Mouse (Mus musculus) lung, embryonic 16.5 days (tissue): ENCODE results near the gene Fam118a. TPM values are rescaled to one million over a fixed set of nuclear protein-coding genes. Genes with fewer than 3 reads are reported as not detected.

Experiments
- ATAC-seq: fragments of 200-750 bp; cut with Nextera tagmentation; 2 replicates; pipeline ENCODE4 v1.8.0; 2017; ENCODE audit warnings: low read depth, mild to moderate bottlenecking, moderate library complexity
- H3K27ac ChIP-seq: fragments of 300-500 bp; sonication (generic); 2 replicates; pipeline ENCODE4 v1.5.1; 2014; ENCODE audit warnings: mild to moderate bottlenecking, control low read depth, low read length
- H3K27me3 ChIP-seq: fragments of 300-500 bp; sonication (generic); 2 replicates; pipeline ENCODE4 v1.6.1; 2014; ENCODE audit warnings: low read depth, low read length, mixed read lengths; ENCODE audit not compliant: control insufficient read depth, insufficient read depth
- H3K36me3 ChIP-seq: fragments of 300-500 bp; sonication (generic); 2 replicates; pipeline ENCODE4 v1.6.1; 2014; ENCODE audit warnings: low read length; ENCODE audit not compliant: control insufficient read depth, insufficient read depth
- H3K4me1 ChIP-seq: fragments of 300-500 bp; sonication (generic); replicated peaks from 2 replicates; pipeline ENCODE4 v1.6.1; 2014; ENCODE audit warnings: low read length, mixed read lengths; ENCODE audit not compliant: control insufficient read depth, insufficient read depth
- H3K4me2 ChIP-seq: fragments of 300-500 bp; sonication (generic); 2 replicates; pipeline ENCODE4 v1.6.1; 2014; ENCODE audit warnings: low read depth, low read length, control low read depth
- H3K4me3 ChIP-seq: fragments of 300-500 bp; sonication (generic); 2 replicates; pipeline ENCODE4 v1.5.1; 2014; ENCODE audit warnings: mild to moderate bottlenecking, low read length, control low read depth
- H3K9ac ChIP-seq: fragments of 300-500 bp; sonication (generic); 2 replicates; pipeline ENCODE4 v1.6.1; 2014; ENCODE audit warnings: low read length, control low read depth
- H3K9me3 ChIP-seq: fragments of 300-500 bp; sonication (generic); 2 replicates; pipeline ENCODE4 v1.6.1; 2016; ENCODE audit warnings: low read length; ENCODE audit not compliant: control insufficient read depth
- WGBS: fragments of 180-500 bp; shearing (Covaris S2); extraction: QIAGEN DNeasy Blood & Tissue Kit; methylation state at CpG from one replicate; pipeline ENCODE4 v1.1.7; 2014; 5-methylcytosine and 5-hydroxymethylcytosine counted together
- polyA plus RNA-seq: library from polyadenylated mRNA; unstranded; fragments of >200 nt; fragmentation: Nextera tagmentation; extraction: Ambion mirVana; gene quantifications from 2 replicates; pipeline ENCODE4 v1.2.1, GENCODE M21; 2015

The Fam118a gene
- polyA plus RNA-seq, 1 experiment from 2014 or later = 31.9 TPM

GRCm38 (mm10) chr15:85047865-85048264 lies 19.1 kb downstream of the Fam118a start:
- Histone ChIP-seq H3K9ac (no peak overlapping the region), H3K4me2 (no peak overlapping the region), H3K4me3 (no peak overlapping the region), H3K36me3 (peaks cover 34% of the 10 kb centered on the region), H3K27ac (no peak overlapping the region), H3K9me3 (no peaks in the 10 kb centered on the region), H3K4me1 (peaks cover 5% of the 10 kb centered on the region), H3K27me3 (no peaks in the 10 kb centered on the region)
- 69% methylated on average over 4 of the region's 4 CpGs for WGBS
- ATAC-seq = no peak

- H3K4me1 ChIP-seq = no peaks in the 10 kb centered on the region
- H3K9ac ChIP-seq = no peak overlapping the region
- H3K4me3 ChIP-seq = no peak overlapping the region
- no peaks in the 10 kb centered on the region for H3K9me3 ChIP-seq
- H3K27ac ChIP-seq = no peak overlapping the region
- H3K4me2 ChIP-seq = no peak overlapping the region
- WGBS = 83% methylated on average over 1 of the region's 1 CpGs
- H3K36me3 ChIP-seq = peaks cover 43% of the 10 kb centered on the region
- no peaks in the 10 kb centered on the region for H3K27me3 ChIP-seq
- no peak for ATAC-seq
Measured at GRCm38 (mm10) chr15:85049758-85050157, 21.0 kb downstream of the Fam118a start.

- Histone ChIP-seq H3K9ac (no peak overlapping the region), H3K27me3 (no peaks in the 10 kb centered on the region), H3K36me3 (peaks cover 27% of the 10 kb centered on the region), H3K4me3 (no peak overlapping the region), H3K9me3 (no peaks in the 10 kb centered on the region), H3K4me2 (no peak overlapping the region), H3K4me1 (no peaks in the 10 kb centered on the region), H3K27ac (no peak overlapping the region)
- WGBS = 95% methylated on average over 3 of the region's 3 CpGs
- no peak for ATAC-seq
Measured at GRCm38 (mm10) chr15:85054098-85054497, 25.4 kb downstream of the Fam118a start.

- no peak for ATAC-seq
- Histone ChIP-seq H3K9me3 (no peaks in the 10 kb centered on the region), H3K4me3 (no peak overlapping the region), H3K9ac (no peak overlapping the region), H3K27ac (no peak overlapping the region), H3K27me3 (no peaks in the 10 kb centered on the region), H3K4me1 (no peaks in the 10 kb centered on the region), H3K4me2 (no peak overlapping the region), H3K36me3 (peaks cover 25% of the 10 kb centered on the region)
- 78% methylated on average over 4 of the region's 4 CpGs for WGBS
Measured at GRCm38 (mm10) chr15:85055186-85055585, 26.4 kb downstream of the Fam118a start.

- ATAC-seq = no peak
- H3K36me3 ChIP-seq = peaks cover 10% of the 10 kb centered on the region
- no peak overlapping the region for H3K4me3 ChIP-seq
- no peaks in the 10 kb centered on the region for H3K4me1 ChIP-seq
- WGBS = 88% methylated on average over 2 of the region's 2 CpGs
- no peak overlapping the region for H3K4me2 ChIP-seq
- no peaks in the 10 kb centered on the region for H3K27me3 ChIP-seq
- no peaks in the 10 kb centered on the region for H3K9me3 ChIP-seq
- H3K9ac ChIP-seq = no peak overlapping the region
- no peak overlapping the region for H3K27ac ChIP-seq
Measured at GRCm38 (mm10) chr15:85063421-85063820, 34.7 kb downstream of the Fam118a start.

- Histone ChIP-seq H3K27ac (no peak overlapping the region), H3K9ac (no peak overlapping the region), H3K4me2 (no peak overlapping the region), H3K4me1 (no peaks in the 10 kb centered on the region), H3K4me3 (no peak overlapping the region), H3K36me3 (no peaks in the 10 kb centered on the region), H3K27me3 (no peaks in the 10 kb centered on the region), H3K9me3 (no peaks in the 10 kb centered on the region)
- ATAC-seq = no peak
- WGBS = 24% methylated on average over 2 of the region's 2 CpGs
Measured at GRCm38 (mm10) chr15:85070561-85070960, 41.8 kb downstream of the Fam118a start.

GRCm38 (mm10) chr15:85072651-85073050 lies 43.9 kb downstream of the Fam118a start:
- 85% methylated on average over 2 of the region's 2 CpGs for WGBS
- H3K4me2 ChIP-seq = no peak overlapping the region
- H3K4me1 ChIP-seq = no peaks in the 10 kb centered on the region
- no peak for ATAC-seq
- no peaks in the 10 kb centered on the region for H3K9me3 ChIP-seq
- H3K27me3 ChIP-seq = no peaks in the 10 kb centered on the region
- no peak overlapping the region for H3K27ac ChIP-seq
- no peaks in the 10 kb centered on the region for H3K36me3 ChIP-seq
- no peak overlapping the region for H3K4me3 ChIP-seq
- H3K9ac ChIP-seq = no peak overlapping the region

GRCm38 (mm10) chr15:85085641-85086040 lies 56.9 kb downstream of the Fam118a start:
- Histone ChIP-seq H3K4me1 (no peaks in the 10 kb centered on the region), H3K27ac (no peak overlapping the region), H3K4me3 (no peak overlapping the region), H3K4me2 (no peak overlapping the region), H3K27me3 (no peaks in the 10 kb centered on the region), H3K36me3 (no peaks in the 10 kb centered on the region), H3K9me3 (no peaks in the 10 kb centered on the region), H3K9ac (no peak overlapping the region)
- WGBS = 66% methylated on average over 1 of the region's 1 CpGs
- ATAC-seq = no peak
